17 mouse cellular contexts compared by ENCODE assay signal in the genomic region with DNA sequence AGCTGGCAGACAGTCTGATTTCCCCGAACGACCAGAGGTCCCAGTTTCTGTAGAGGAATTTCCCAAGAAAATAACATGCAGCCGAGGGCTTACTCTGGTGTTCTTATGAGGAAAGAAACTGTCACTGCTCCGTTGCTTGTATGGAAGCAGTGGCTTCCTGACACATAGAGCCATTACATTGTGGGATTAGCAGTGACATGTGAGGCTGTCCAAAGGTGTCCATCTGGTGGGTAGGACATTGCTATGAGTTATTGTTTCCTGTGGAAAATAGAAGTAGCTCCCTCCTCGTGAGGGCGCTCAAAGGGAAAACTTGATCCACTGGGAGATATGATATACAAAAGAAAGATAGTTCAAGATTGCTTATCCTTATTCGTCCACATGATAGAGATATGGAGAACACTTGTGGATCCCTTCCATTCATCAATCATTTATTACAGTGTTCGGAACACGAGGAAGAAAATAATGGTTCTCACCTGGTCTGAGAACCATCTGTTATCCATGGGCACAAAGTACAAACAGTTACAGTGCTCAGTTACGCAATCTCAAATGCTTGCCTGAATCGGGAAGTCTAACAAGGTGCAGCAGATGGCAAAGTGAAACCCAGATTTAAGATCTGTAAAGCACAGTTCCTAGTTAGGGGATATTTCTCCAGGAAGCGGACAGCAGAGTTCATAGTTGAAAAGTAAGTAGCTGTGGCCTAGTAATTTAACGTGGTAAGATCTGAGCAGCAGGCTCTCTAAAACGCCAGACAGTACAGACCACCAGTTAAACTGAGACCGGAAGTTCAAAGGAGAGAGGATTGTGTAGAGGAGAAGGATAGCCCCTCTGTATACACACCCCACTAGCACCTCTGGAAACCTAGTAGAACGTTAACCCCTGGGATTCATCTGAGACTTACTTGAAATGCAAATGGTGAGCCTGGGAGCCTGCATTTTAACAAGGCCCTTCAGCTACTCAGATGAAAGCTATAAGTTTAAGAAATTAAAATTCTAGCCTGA. TPM values are rescaled to one million over a fixed set of nuclear protein-coding genes. Genes with fewer than 3 reads are reported as not detected.
DNase-seq lines count a peak whose midpoint lies in the region; ATAC-seq and TF ChIP-seq lines count a peak whose summit lies in the region.
"Had no signal": no experiment of that assay in that cellular context is flagged by ENCODE, and none has a peak within 500 bp of the region (broad histone marks: within the 10 kb centered on the region; RNA-seq: fewer than 3 reads in every experiment).

No protein-coding gene starts in this region.

- DNase-seq in cerebellum, adult 9-10 months = peak; percentile 38
- DNase-seq in cerebellum, adult 11-12 months = no peak
- peak; percentile 67 for DNase-seq in lung, postnatal 0 days (ENCODE audit: low spot score)
- no peak for DNase-seq in lung, postnatal 14 days
- no peak for DNase-seq in liver, postnatal 0 days
- no peak for DNase-seq in left cerebral cortex, postnatal 14 days (ENCODE audit: low spot score in 2 of 2)
- no peak for DNase-seq in adrenal gland, postnatal 14 days
- DNase-seq: cerebellum, postnatal 25 days; gastrocnemius, postnatal 25 days; heart, postnatal 4 days; layer of hippocampus, adult 9-11 months; midbrain, embryonic 14.5 days; thymus, adult 18-20 months had no signal

- 46% methylated on average over 16 of the region's 16 CpGs for WGBS in lung, postnatal 0 days
- WGBS in liver, postnatal 0 days (ENCODE audit: insufficient replicate concordance) = 50% methylated on average over 16 of the region's 16 CpGs

- H3K4me1 ChIP-seq in lung, postnatal 0 days (ENCODE audit: insufficient read depth, low read depth, low read length) = no peaks in the 10 kb centered on the region
- no peaks in the 10 kb centered on the region for H3K4me1 ChIP-seq in liver, postnatal 0 days (ENCODE audit: insufficient read depth)
- H3K4me1 ChIP-seq: embryonic facial prominence, embryonic 12.5 days; heart, embryonic 13.5 days had no signal

- no peak overlapping the region for H3K9ac ChIP-seq in lung, postnatal 0 days (replicated peaks; ENCODE audit: low read depth)
- H3K9ac ChIP-seq in liver, postnatal 0 days (replicated peaks) = no peak overlapping the region
- H3K9ac ChIP-seq: embryonic facial prominence, embryonic 12.5 days; heart, embryonic 13.5 days had no signal

- no peaks in the 10 kb centered on the region for H3K36me3 ChIP-seq in lung, postnatal 0 days (ENCODE audit: insufficient read depth, low read length)
- H3K36me3 ChIP-seq in liver, postnatal 0 days (replicated peaks; ENCODE audit: insufficient read depth, low read length) = no peaks in the 10 kb centered on the region
- H3K36me3 ChIP-seq: embryonic facial prominence, embryonic 12.5 days; heart, embryonic 13.5 days had no signal

- no peak for TF ChIP-seq EP300 in lung, postnatal 0 days (IDR thresholded peaks at IDR 0.05)
- no peak for TF ChIP-seq EP300 in liver, postnatal 0 days (IDR thresholded peaks at IDR 0.05; ENCODE audit: low read depth)

- no peak for TF ChIP-seq CTCF in lung, postnatal 0 days (IDR thresholded peaks at IDR 0.05)
- no peak for TF ChIP-seq CTCF in liver, postnatal 0 days (IDR thresholded peaks at IDR 0.05; ENCODE audit: low read depth)

- ATAC-seq in lung, postnatal 0 days = peak; percentile 48
- ATAC-seq in liver, postnatal 0 days = peak; percentile 49; the same call in 1 of the 2 replicates
- ATAC-seq in megakaryocyte-erythroid progenitor cell, adult 5-6 weeks (replicated peaks; ENCODE audit: low FRiP score, low TSS enrichment, poor library complexity, severe bottlenecking) = no peak

- H3K9me3 ChIP-seq in lung, postnatal 0 days (ENCODE audit: low read length) = no peaks in the 10 kb centered on the region
- H3K9me3 ChIP-seq in liver, postnatal 0 days (ENCODE audit: low read length) = no peaks in the 10 kb centered on the region
- H3K9me3 ChIP-seq: embryonic facial prominence, embryonic 12.5 days; heart, embryonic 13.5 days had no signal

- H3K27me3 ChIP-seq in lung, postnatal 0 days (replicated peaks; ENCODE audit: insufficient read depth, low read length) = no peaks in the 10 kb centered on the region
- no peaks in the 10 kb centered on the region for H3K27me3 ChIP-seq in liver, postnatal 0 days (ENCODE audit: insufficient read depth, low read length)
- H3K27me3 ChIP-seq: embryonic facial prominence, embryonic 12.5 days; heart, embryonic 13.5 days had no signal

- intact Hi-C loops in left cerebral cortex, postnatal 14 days (cut with DNase I) = no loop called here

- no peak overlapping the region for H3K4me2 ChIP-seq in lung, postnatal 0 days (replicated peaks; ENCODE audit: low read depth, low read length)
- H3K4me2 ChIP-seq in liver, postnatal 0 days (ENCODE audit: low read depth, low read length) = no peak overlapping the region
- H3K4me2 ChIP-seq: embryonic facial prominence, embryonic 12.5 days; heart, embryonic 13.5 days had no signal

- H3K4me3 ChIP-seq in lung, postnatal 0 days (ENCODE audit: low read depth, low read length) = no peak overlapping the region
- H3K4me3 ChIP-seq in liver, postnatal 0 days (ENCODE audit: low read depth, low read length) = no peak overlapping the region
- H3K4me3 ChIP-seq: embryonic facial prominence, embryonic 12.5 days; heart, embryonic 13.5 days had no signal

- H3K27ac ChIP-seq in lung, postnatal 0 days (ENCODE audit: low read length) = no peak overlapping the region
- no peak overlapping the region for H3K27ac ChIP-seq in liver, postnatal 0 days (ENCODE audit: low read depth)
- H3K27ac ChIP-seq: embryonic facial prominence, embryonic 12.5 days; heart, embryonic 13.5 days; macrophage had no signal

RNA-seq across cellular contexts. Expression of gene Asb13, which starts 25.6 kb away (rescaled TPM):
- polyA plus RNA-seq in lung, postnatal 0 days (2015; fragmentation: Nextera tagmentation; extraction: Ambion mirVana) = 6.4 and 7.1 TPM in 2 replicates
- 5.6 and 7.8 TPM in 2 replicates for polyA plus RNA-seq in liver, postnatal 0 days (2015; fragmentation: Nextera tagmentation; extraction: Ambion mirVana)
- total RNA-seq in megakaryocyte-erythroid progenitor cell, adult 5-6 weeks (2014; fragmentation: Nextera tagmentation) = 5.4 and 9.9 TPM in 2 replicates
- total RNA-seq in megakaryocyte-erythroid progenitor cell, adult 5-6 weeks (2017) = 7.3 and 7.7 TPM in 2 replicates
- 10 to 100 TPM; 39.0 to 44.7 TPM for total RNA-seq in left cerebral cortex, postnatal 14 days (2021)
- total RNA-seq in adrenal gland, postnatal 14 days (2021) = 11.6 and 12.5 TPM in 2 replicates

RNA-seq across cellular contexts. Expression of gene Fam208b, which starts 48.6 kb away (rescaled TPM):
- polyA plus RNA-seq in lung, postnatal 0 days (2015; fragmentation: Nextera tagmentation; extraction: Ambion mirVana) = 5.9 and 6.3 TPM in 2 replicates
- polyA plus RNA-seq in liver, postnatal 0 days (2015; fragmentation: Nextera tagmentation; extraction: Ambion mirVana) = 2.8 and 3.0 TPM in 2 replicates
- 66.5 and 85.9 TPM in 2 replicates for total RNA-seq in megakaryocyte-erythroid progenitor cell, adult 5-6 weeks (2014; fragmentation: Nextera tagmentation)
- total RNA-seq in megakaryocyte-erythroid progenitor cell, adult 5-6 weeks (2017) = 45.8 TPM in 2 replicates
- total RNA-seq in left cerebral cortex, postnatal 14 days (2021) = 10 to 100 TPM; 24.3 TPM
- 22.1 and 27.9 TPM in 2 replicates for total RNA-seq in adrenal gland, postnatal 14 days (2021)

Comparison
In these comparisons a context has a peak if more than half of its experiments do, and no peak if none do; other contexts are left out.
1. DNase-seq: peak in cerebellum, adult 9-10 months (single experiment) and lung, postnatal 0 days (single experiment); none in cerebellum, adult 11-12 months (single experiment), lung, postnatal 14 days (single experiment), liver, postnatal 0 days (single experiment), left cerebral cortex, postnatal 14 days (0 of 2) and adrenal gland, postnatal 14 days (single experiment).